Mouse (Mus musculus) mature B cell (primary cell): ENCODE results near the gene Abhd16a.

ENCODE experiments used
- in situ Hi-C: fragments of 300-500 bp; cut with MboI; formaldehyde crosslinking; loops from 2 replicates; pipeline ENCODE4 v1.14.3; 2019

The Abhd16a gene

DNA sequence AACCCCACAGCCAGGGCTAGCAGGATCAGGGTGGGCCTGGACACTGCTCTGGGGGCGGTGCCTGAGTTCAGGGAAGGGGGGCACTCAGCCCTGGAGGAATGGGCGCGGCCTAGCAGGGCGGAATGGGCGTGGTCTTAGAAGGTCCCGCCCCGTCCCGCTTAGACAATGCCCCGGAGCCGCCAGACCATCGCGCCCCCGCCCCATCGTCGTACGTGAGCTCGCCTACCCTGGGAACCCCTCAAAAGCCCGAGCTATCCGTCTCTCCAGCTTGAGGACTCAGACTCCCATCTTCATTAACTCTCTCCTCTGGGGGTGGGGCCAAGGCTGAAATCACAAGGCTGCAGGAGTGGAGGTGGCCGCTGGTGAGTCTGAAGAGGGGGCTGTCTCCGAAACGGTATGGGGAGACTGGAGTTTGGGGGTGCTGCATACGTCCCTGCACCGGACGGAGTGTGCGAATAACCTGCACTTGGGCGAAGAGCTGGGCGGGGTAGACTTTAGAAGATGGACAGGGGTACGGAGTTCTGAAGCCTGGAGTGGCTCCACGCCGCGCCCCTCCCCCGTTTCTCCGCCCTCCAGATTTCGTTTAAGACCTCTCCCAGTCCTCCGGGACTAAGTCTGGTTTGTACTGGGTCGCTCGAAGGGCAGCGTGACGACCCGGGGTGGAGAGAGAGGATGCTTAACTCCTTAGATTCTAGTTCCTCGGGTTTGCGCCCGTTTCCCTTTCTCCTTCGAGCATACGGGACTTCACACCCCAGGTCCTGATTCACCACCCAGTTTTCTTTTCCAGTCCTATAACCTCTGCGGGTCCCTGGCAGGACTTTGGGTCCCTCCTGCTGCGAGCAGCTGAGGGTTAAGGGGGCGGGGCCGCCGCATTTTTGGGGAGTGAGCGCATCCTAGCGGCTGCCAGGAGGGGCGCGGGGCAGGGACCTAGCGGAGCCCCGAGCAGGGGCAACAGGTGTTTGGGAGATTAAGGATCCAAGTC lies 29.9 kb upstream of the Abhd16a start, which contains the start of gene Ddah2:
Ddah2 (plus strand) TSS at position 125 of the 982 bp plus-strand sequence.
- in situ Hi-C loops: loop anchor here (10.0 kb wide), 1 partner anchor 54 kb away; the partner anchor contains the start of gene Vars

DNA sequence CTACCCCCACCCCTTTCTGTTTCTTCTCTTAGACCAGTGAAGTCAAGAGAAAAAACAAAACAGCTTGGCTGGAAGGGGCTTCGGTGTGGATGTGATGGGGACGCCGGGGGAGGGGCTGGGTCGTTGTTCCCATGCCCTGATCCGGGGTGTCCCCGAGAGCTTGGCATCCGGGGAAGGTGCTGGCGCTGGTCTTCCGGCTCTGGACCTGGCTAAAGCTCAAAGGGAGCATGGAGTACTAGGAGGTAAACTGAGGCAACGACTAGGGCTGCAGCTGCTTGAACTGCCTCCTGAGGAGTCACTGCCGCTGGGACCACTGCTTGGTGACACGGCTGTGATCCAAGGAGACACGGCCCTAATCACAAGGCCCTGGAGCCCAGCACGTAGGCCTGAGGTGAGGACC lies 29.0 kb upstream of the Abhd16a start:
- in situ Hi-C loops: loop anchor here (5.0 kb wide), 1 partner anchor 38 kb away; no protein-coding TSS in a partner anchor

DNA sequence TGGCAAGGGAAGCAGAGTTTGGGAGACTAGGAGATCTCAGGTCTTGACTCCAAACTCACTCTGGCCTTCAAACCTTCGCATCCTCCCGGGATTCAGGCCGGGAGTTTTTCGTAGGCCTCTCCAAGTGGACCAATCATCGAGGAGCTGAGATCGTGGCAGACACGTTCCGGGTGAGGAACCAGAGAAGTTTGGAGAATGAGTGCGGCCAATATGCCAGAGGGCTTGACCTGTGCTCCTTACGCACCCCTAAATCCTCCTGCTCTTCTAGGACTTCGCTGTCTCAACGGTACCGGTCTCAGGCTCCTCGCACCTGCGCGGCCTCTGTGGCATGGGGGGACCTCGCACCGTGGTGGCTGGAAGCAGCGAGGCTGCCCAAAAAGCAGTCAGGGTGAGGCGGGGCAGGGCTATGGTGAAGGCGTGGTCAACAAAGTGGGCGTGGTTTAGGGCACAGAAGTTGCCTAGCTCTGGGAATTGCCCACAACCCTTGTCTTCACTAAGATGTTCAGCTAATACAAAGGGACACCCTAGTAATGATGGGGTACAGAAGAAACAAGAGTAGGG lies 28.2 kb upstream of the Abhd16a start:
- in situ Hi-C loops: loop anchor here (5.0 kb wide), 1 partner anchor 39 kb away; no protein-coding TSS in a partner anchor

DNA sequence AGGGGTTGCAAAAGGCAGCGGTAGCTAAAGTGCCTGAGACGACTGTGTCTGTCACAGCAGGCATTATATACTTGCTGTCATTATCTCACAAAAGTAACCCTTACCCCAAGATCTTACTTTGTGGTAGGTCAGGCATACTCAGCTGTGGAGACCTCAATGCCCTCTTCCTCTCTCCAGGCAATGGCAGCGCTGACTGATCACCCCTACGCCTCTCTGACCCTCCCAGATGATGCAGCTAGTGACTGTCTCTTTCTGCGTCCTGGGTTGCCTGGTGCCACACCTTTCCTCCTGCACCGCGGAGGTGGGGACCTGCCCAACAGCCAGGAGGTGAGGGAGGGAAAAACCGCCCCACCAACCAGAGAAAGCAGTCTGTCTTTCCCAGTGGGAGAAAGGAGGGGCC lies 27.8 kb upstream of the Abhd16a start:
- in situ Hi-C loops: loop anchor here (5.0 kb wide), 1 partner anchor 39 kb away; no protein-coding TSS in a partner anchor

DNA sequence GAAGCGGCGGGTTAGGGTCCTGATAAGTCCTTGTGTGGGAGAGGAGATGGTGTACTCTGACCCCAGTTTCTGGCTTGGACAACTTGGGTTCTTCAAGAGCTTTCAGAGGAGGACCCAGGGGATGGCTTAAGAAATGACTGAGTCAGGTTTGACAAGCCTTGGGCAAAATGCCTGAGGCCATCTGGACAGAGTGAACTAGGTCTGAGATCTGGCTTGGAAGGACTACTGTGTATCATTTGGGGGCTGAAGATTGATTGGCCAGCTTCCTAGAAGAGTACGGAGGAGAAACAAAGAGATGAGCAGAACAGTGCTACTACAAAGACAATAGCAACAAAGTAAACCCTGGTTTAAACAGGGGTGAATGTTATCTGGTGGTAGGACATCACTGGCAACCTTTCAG lies 25.6 kb upstream of the Abhd16a start:
- in situ Hi-C loops: loop anchor here (5.0 kb wide), 1 partner anchor 41 kb away; no protein-coding TSS in a partner anchor

DNA sequence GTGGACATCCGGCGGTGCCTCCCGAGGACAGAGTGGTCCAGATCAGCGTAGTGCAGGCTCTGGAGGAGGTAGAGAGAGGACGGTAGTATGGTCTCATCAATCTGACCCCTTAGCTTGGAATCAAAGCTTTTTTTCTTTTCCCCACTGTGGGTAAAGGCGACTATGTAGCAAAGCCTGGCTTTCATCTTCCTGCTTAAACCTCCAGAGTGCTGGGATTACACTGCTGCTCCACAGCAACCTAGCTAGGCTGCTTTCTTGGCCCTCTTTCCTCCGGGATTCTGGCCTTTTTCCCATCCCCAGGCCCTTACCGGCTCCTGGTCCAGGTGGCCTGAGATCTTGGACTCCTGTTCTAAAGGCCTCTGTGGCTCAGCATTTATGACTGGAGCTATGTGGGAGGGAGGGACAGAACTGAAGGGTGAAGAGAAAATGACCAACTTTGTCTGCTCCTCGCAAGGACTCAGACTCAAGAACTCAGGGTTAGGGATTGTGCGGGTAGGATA lies 24.6 kb upstream of the Abhd16a start:
- in situ Hi-C loops: loop anchor here (5.0 kb wide), 1 partner anchor 42 kb away; no protein-coding TSS in a partner anchor

DNA sequence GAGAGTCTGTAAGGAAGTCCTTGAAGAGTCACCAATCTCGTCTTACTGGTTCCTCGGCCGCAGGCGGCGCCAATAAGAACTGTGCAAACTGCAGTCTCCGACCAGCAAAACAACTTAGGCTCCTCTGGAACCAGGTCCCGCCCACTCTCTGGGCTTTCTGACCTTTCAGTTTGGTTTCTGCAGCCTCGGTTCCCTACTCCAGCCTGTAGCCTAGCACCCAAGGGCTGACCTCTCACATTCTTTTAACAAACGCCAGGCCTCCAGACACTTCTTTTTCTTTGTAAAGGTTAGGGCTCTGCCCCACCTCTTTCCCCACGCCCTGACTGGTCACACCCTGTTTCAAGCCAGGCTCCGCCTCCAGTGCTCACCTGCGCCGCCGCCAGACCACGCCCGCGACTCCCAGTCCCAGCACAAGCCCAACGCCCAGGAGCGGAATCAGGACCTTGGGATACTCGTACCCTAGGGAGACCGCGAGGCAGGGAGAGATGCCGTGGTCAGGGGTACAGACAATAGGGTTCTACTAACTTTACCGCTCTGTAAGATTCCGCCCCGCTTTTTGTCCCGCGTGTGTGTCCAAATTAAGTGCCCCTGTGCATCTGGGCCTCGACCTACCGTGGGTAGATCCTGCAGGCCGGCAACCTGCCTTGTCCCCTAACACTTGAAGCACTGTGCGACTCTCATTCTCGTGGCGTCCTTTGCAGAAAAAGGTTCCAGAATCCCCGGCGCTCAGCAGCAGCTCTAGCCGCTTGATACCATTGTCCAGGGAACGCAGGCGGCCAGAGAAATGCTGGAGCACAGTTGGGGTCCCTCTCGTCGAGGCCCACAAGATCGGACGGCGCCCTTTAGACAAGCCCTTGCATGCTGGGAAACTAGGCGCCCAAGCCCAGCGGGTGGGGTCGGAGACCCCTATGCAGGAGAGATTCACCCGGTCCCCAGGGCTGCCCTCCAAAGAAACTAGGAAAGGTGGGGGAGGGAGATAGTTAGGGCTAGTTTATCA lies 23.8 kb upstream of the Abhd16a start, which contains the start of gene Ly6g6c:
Ly6g6c (plus strand) TSS at position 438 of the 997 bp plus-strand sequence.
- in situ Hi-C loops: loop anchor here (5.0 kb wide), 1 partner anchor 43 kb away; no protein-coding TSS in a partner anchor

DNA sequence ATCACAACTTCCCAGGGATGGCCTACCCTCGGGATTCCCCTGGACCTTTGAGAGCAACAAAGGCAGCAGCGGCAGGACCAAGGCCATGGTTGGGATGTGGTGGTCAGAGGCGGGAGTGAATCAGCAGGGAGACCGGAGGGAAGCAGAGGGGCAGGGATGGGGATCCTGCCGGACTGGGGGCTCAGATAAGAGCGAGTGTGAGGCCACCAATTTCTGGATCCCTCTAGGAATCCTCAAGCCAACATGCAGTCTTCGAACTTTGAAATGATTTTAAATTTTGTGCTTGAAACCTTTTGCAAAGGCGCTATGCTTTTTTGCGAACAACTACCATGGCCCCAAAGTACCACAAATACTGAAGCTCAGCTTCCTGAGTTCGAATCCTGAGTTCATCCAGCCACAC lies 23.0 kb upstream of the Abhd16a start, which contains the start of gene Mpig6b:
Mpig6b (minus strand) TSS at position 101 of the 400 bp plus-strand sequence.
- in situ Hi-C loops: no loop called here

DNA sequence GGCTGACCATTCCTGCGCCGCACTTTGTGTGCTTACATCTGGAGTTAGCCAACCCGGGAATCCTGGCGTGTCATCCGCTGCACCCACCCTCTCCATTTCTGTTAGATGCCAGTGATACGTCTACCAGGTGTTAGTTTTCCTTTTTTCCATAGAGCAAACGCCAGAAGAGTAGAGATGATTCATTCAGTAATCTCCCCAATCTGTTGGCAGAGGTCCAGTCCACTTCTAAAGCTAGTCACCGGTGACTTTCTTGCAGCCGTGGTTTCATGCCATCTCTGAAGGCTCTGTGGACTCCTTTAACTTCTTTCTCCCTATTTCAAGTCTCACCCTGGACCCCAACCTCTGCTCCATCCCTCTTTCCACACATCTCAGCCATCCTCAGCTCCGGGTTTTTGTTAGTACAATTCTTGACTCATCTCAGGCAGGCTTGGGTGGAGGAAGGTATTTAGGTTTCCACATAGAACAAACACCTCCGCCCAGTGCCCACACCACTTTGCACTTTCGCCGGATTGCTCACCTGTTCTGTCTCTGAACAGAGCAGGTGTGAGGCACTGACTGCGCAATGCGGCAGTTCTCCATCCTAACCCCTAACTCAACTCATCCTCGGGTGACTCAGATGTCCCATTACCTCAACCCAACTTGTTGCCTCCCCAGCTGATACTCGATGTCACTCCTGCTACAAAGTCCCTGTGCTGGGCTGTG lies 20.7 kb upstream of the Abhd16a start:
- in situ Hi-C loops: no loop called here

DNA sequence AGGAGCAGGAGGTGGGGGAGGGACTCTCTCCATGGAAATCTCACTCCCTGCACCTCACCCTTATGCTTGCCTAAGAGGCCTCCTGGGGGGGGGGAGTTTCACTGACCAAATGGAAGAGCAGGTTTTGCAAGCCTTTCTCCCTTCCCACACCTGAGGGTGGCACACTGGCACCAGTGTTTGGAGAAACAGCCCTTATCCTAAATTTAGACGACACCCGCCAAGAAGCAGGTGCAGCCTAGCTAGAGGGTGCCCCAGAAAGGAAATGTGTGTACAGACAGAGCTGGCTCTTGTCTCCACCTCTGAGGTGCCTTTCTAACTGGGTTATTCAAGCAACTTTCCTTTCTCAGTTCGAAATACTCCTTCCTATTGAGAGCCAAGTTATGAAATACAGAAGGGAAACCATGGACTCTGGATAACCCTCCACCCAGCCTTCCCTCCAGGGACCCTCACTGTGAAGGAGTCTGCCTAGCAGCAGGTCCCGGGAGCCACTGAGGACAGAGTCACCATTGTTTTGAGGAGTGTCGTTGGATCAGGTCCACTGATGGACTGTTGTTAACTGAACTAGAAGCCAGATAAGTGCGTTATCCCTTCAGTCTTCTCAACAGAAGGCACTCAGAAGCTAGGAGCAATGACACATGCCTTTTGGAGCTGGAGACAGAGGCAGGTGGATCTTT lies 18.4 kb upstream of the Abhd16a start:
- in situ Hi-C loops: no loop called here

DNA sequence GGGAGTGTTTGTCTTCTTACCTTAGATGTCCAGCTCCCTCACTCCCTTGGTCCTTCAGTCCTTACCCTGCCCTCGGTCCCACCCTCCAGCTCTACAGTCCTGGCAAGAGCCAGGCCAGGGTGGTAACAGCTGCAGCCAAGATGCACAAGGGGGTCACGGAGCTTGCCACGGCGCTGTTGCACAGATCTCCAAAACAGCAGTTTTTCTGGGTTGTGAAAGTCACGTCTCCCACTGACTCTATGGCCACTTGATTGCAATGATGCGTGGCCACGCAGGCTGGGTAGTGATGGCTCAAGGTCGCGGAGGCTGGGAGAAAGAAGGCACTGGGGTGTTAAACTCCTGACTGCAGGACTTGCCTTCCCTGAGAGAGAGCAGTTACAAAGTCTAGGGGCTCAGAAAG lies 17.6 kb upstream of the Abhd16a start:
- in situ Hi-C loops: no loop called here

DNA sequence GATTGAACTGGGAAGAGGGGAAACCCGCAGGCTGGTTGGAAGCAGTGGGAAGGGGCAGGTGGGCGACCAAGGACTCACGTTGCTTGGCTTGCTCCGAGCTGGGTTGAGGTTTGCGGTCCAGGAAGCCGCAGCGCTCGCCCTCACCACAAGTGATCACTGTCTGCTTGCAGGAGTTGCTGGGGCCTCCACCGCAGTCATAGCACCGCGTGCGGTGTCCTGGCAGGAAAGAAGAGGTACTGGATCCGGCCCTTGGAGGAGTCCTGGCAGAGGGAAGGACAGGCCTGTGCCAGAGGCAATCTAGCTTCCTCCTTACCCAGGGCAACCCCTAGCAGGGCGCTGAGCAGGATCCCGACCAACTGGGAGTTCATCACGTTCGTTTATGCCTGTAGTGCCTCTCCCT lies 15.0 kb upstream of the Abhd16a start:
- in situ Hi-C loops: no loop called here

DNA sequence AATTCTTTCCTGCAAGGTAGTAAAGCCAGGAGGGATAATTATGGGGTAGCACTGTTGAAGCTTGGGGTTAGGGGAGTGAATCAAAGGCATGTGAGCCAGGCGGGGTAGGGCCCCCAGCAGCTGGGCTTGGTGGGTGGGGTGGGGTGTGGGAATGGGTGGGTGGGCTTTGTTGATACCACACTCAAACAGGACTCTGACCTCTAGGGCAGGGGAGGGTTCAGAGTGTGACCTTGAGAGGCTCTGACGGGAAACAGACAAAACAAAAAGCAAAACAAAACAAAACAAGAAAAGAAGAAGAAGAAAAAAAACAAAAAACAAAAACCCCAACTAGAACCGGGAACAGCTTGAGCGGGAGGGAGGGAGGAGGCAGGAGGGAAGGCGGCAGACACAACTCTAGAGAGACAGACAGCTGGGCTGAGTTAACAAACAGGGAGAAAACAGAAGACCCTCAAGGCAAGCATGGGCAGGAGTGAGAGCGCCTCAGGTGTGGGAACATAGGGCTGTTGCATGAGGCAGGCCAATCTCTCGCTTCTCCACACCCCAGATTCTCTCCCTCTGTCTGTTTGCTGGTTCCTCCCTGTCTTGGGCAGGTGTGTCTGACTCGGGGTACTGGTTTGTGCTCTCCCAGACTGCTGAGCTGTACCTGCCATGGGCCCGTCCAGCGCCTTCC lies 12.4 kb upstream of the Abhd16a start, which contains the start of gene Ly6g6e:
Ly6g6e (plus strand) TSS at position 396 of the 670 bp plus-strand sequence.
- in situ Hi-C loops: no loop called here

DNA sequence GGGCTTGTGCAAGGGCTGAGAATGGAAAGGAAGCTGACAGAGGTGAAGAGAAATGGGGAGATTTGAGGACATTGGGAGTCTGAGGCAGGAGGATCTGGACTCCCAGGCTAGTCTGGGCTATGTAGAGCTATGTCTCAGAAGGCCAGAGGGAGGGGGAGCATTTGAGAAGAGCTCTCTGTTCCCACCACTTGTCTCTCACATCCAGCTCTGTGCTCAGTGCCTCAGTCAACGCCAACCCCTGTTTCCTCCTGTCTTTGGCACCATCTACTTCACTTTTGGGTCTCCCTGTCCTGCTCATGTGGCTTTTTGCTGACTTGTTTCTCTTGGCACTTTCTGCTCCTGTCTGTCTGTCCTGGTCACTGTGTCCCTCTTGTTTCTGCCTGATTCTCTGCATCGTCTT lies 11.8 kb upstream of the Abhd16a start:
- in situ Hi-C loops: no loop called here

DNA sequence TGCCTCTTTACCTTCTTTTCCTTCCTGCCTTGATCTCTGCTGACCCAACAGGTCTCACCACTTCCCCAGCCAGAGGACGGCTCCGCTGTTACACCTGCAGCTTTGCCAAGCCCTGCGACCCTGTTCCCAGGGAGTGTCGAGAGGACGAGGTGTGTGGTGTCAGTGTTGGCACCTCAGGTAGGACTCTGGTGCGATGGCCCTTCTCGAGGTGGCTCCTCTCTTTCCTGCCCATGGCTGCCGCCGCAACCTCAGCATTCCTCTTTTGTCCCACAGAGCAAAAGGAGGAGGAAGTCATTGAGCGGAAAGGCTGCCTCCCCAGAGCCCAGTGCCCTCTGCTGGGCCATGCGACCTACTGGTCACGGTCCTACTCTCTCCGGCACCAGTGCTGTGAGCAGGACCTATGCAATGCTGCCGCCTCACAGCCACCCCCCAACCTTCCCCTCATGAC lies 11.3 kb upstream of the Abhd16a start, which contains the start of gene Ly6g6d:
Ly6g6d (minus strand) TSS at position 280 of the 448 bp plus-strand sequence.
- in situ Hi-C loops: no loop called here

DNA sequence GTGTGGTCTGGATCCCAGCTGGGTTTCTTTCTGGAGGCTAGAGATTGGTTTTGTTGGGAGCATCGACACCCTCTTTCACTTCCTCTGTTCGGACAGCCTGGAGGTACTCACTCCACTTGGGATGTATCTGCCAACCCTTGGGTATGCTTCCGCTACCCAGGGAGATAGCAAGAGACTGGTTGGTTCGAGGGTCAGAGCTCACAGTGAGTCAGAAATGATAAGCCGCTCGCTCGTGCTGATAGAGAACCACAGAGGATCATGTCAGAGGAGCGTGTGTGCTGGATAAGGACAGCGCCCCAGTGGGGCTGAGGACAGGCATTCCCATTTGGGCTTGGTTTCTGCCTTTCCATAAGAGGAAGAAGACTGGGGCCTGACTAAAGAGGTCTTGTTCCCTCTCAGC lies 9.3 kb upstream of the Abhd16a start:
- in situ Hi-C loops: no loop called here

DNA sequence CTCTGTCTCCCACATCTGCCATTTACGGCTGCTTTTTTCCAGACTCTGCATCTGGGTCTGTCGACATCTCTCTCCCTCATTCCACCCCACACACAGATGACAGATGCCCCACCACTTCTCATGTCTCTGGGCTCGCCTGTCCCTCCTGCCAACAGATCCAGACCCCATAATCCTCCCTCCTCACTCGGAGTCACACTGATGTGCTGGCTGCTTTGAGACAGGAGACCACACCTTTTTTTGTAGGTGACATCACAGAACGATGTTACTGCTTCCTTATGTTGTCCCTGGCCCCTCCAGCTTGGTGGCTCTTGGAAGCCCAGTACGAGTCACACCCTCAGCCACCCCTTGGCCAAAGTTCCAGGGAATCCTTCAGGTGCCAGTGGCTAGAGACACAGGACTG lies 8.8 kb upstream of the Abhd16a start:
- in situ Hi-C loops: no loop called here

DNA sequence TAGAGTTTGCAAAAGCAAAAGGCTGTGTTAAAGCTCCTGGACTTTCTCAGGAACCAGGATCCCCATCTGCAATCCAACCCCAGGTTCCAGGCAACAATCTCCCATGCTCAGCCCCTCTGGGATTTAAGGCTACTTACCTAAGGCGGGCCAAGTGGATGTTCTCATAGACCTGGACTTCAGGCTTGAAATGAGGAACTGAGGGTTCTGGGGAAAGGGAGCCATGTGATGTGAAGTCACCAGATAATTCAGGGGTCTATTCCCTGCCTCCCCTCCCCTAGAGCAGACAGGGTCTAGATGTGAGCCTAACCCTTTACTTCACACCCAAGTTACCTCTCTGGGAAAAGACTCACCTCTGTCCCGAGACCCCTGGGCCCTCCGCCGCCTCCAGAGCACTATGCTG lies 8.4 kb upstream of the Abhd16a start:
- in situ Hi-C loops: no loop called here
